Mouse (Mus musculus): ENCODE measurements around the gene Cyp2r1. TPM values are rescaled to one million over a fixed set of nuclear protein-coding genes. Genes with fewer than 3 reads are reported as not detected.
"Not testable (repeated sequence)": the region's sequence is repeated elsewhere in the genome, so short reads cannot be mapped to it uniquely, and the experiment has no call there.

Gene Cyp2r1
- polyA plus RNA-seq (2015; fragmentation: Nextera tagmentation; extraction: Ambion mirVana): 2.1 and 3.0 TPM in 2 replicates

- TF ChIP-seq EP300 (IDR thresholded peaks at IDR 0.05) (no peak), CTCF (IDR thresholded peaks at IDR 0.05) (peak; percentile 59)
- ATAC-seq: peak; percentile 99
- H3K27me3 ChIP-seq (replicated peaks; ENCODE audit: insufficient read depth, low read length): no peaks in the 10 kb centered on the region
- DNase-seq (ENCODE audit: low spot score): peak; percentile 96
- no peaks in the 10 kb centered on the region for H3K4me1 ChIP-seq (ENCODE audit: insufficient read depth, low read depth, low read length)
- H3K4me2 ChIP-seq (replicated peaks; ENCODE audit: low read depth, low read length): peak within 1 kb of the TSS; percentile 85
- H3K36me3 ChIP-seq (ENCODE audit: insufficient read depth, low read length): no peaks in the 10 kb centered on the region
- peak within 1 kb of the TSS; percentile 57 for H3K4me3 ChIP-seq (ENCODE audit: low read depth, low read length)
- peak within 1 kb of the TSS; percentile 29 for H3K9ac ChIP-seq (replicated peaks; ENCODE audit: low read depth)
- no peaks in the 10 kb centered on the region for H3K9me3 ChIP-seq (ENCODE audit: low read length)
- peak within 1 kb of the TSS; percentile 88 for H3K27ac ChIP-seq (ENCODE audit: low read length)
- WGBS: 3% methylated on average over 56 of the region's 56 CpGs
Measured at GRCm38 (mm10) chr7:114562531-114563241, at the start of gene Cyp2r1. Gene Cyp2r1 (minus strand): TSS chr7:114562972.

GRCm38 (mm10) chr7:114594391-114594790 lies 31.6 kb upstream of the Cyp2r1 start:
- H3K9ac ChIP-seq (replicated peaks; ENCODE audit: low read depth); H3K9me3 ChIP-seq (ENCODE audit: low read length); H3K4me3 ChIP-seq (ENCODE audit: low read depth, low read length); H3K36me3 ChIP-seq (ENCODE audit: insufficient read depth, low read length); H3K4me2 ChIP-seq (replicated peaks; ENCODE audit: low read depth, low read length); DNase-seq (ENCODE audit: low spot score); H3K4me1 ChIP-seq (ENCODE audit: insufficient read depth, low read depth, low read length); H3K27ac ChIP-seq (ENCODE audit: low read length); H3K27me3 ChIP-seq (replicated peaks; ENCODE audit: insufficient read depth, low read length); ATAC-seq: not testable (repeated sequence)
- WGBS: 93% methylated on average over 8 of the region's 8 CpGs

GRCm38 (mm10) chr7:114582441-114582840 lies 19.7 kb upstream of the Cyp2r1 start:
- H3K27ac ChIP-seq (ENCODE audit: low read length): no peak overlapping the region
- H3K4me2 ChIP-seq (replicated peaks; ENCODE audit: low read depth, low read length): no peak overlapping the region
- H3K27me3 ChIP-seq (replicated peaks; ENCODE audit: insufficient read depth, low read length): no peaks in the 10 kb centered on the region
- H3K36me3 ChIP-seq (ENCODE audit: insufficient read depth, low read length): no peaks in the 10 kb centered on the region
- TF ChIP-seq EP300 (IDR thresholded peaks at IDR 0.05) (no peak), CTCF (IDR thresholded peaks at IDR 0.05) (no peak)
- no peaks in the 10 kb centered on the region for H3K9me3 ChIP-seq (ENCODE audit: low read length)
- no peak for DNase-seq (ENCODE audit: low spot score)
- ATAC-seq: no peak
- 48% methylated on average over 2 of the region's 2 CpGs for WGBS
- H3K9ac ChIP-seq (replicated peaks; ENCODE audit: low read depth): no peak overlapping the region
- H3K4me1 ChIP-seq (ENCODE audit: insufficient read depth, low read depth, low read length): no peaks in the 10 kb centered on the region
- no peak overlapping the region for H3K4me3 ChIP-seq (ENCODE audit: low read depth, low read length)

- Histone ChIP-seq H3K36me3 (ENCODE audit: insufficient read depth, low read length) (no peaks in the 10 kb centered on the region), H3K27me3 (replicated peaks; ENCODE audit: insufficient read depth, low read length) (no peaks in the 10 kb centered on the region), H3K4me1 (ENCODE audit: insufficient read depth, low read depth, low read length) (no peaks in the 10 kb centered on the region), H3K9ac (replicated peaks; ENCODE audit: low read depth) (no peak overlapping the region), H3K9me3 (ENCODE audit: low read length) (no peaks in the 10 kb centered on the region), H3K4me3 (ENCODE audit: low read depth, low read length) (no peak overlapping the region), H3K27ac (ENCODE audit: low read length) (no peak overlapping the region), H3K4me2 (replicated peaks; ENCODE audit: low read depth, low read length) (no peak overlapping the region)
- 71% methylated on average over 5 of the region's 5 CpGs for WGBS
- no peak for DNase-seq (ENCODE audit: low spot score)
- ATAC-seq: no peak
- TF ChIP-seq EP300 (IDR thresholded peaks at IDR 0.05): no peak
Measured at GRCm38 (mm10) chr7:114581200-114581599, 18.4 kb upstream of the Cyp2r1 start.

- TF ChIP-seq EP300 (IDR thresholded peaks at IDR 0.05) (no peak), CTCF (IDR thresholded peaks at IDR 0.05) (peak; percentile 74)
- no peak overlapping the region for H3K4me2 ChIP-seq (replicated peaks; ENCODE audit: low read depth, low read length)
- DNase-seq (ENCODE audit: low spot score) (peak; percentile 58), ATAC-seq (no peak)
- no peak overlapping the region for H3K4me3 ChIP-seq (ENCODE audit: low read depth, low read length)
- H3K9ac ChIP-seq (replicated peaks; ENCODE audit: low read depth): no peak overlapping the region
- no peaks in the 10 kb centered on the region for H3K9me3 ChIP-seq (ENCODE audit: low read length)
- no peaks in the 10 kb centered on the region for H3K4me1 ChIP-seq (ENCODE audit: insufficient read depth, low read depth, low read length)
- WGBS: 2% methylated on average over 4 of the region's 4 CpGs
- no peak overlapping the region for H3K27ac ChIP-seq (ENCODE audit: low read length)
- H3K27me3 ChIP-seq (replicated peaks; ENCODE audit: insufficient read depth, low read length): no peaks in the 10 kb centered on the region
- H3K36me3 ChIP-seq (ENCODE audit: insufficient read depth, low read length): no peaks in the 10 kb centered on the region
Measured at GRCm38 (mm10) chr7:114580426-114580825, 17.7 kb upstream of the Cyp2r1 start.

GRCm38 (mm10) chr7:114577665-114578064 lies 14.9 kb upstream of the Cyp2r1 start:
- H3K9ac ChIP-seq (replicated peaks; ENCODE audit: low read depth): no peak overlapping the region
- H3K4me1 ChIP-seq (ENCODE audit: insufficient read depth, low read depth, low read length): no peaks in the 10 kb centered on the region
- WGBS: 71% methylated on average over 1 of the region's 1 CpGs
- no peak overlapping the region for H3K27ac ChIP-seq (ENCODE audit: low read length)
- TF ChIP-seq CTCF (IDR thresholded peaks at IDR 0.05) (no peak), EP300 (IDR thresholded peaks at IDR 0.05) (no peak)
- no peak overlapping the region for H3K4me3 ChIP-seq (ENCODE audit: low read depth, low read length)
- ATAC-seq: peak; percentile 66
- no peak overlapping the region for H3K4me2 ChIP-seq (replicated peaks; ENCODE audit: low read depth, low read length)
- H3K9me3 ChIP-seq (ENCODE audit: low read length): no peaks in the 10 kb centered on the region
- no peaks in the 10 kb centered on the region for H3K27me3 ChIP-seq (replicated peaks; ENCODE audit: insufficient read depth, low read length)
- DNase-seq (ENCODE audit: low spot score): peak; percentile 30
- no peaks in the 10 kb centered on the region for H3K36me3 ChIP-seq (ENCODE audit: insufficient read depth, low read length)

Measured in lung, postnatal 0 days (tissue).